Mouse (Mus musculus): ENCODE measurements at regions not wholly inside any gene's neighbourhood (a gene's known extent, or its start where the extent isn't known, plus 50 kb on each side); places are given as distances from the start of the nearest gene placed in this dataset.

GRCm38 (mm10) chr15:5869866-5870265 is 429.7 kb upstream of the Dab2 start:
- no peak for TF ChIP-seq CTCF (IDR thresholded peaks at IDR 0.05; ENCODE audit: control insufficient read depth, insufficient read depth, low read length)
- TF ChIP-seq POLR2A (IDR thresholded peaks at IDR 0.05; ENCODE audit: borderline replicate concordance, control insufficient read depth, low read depth, low read length) = no peak

All from bone marrow, adult 2 months (tissue).